Mouse (Mus musculus): Measurements from ENCODE around the gene Fam102b.

Gene Fam102b

DNA sequence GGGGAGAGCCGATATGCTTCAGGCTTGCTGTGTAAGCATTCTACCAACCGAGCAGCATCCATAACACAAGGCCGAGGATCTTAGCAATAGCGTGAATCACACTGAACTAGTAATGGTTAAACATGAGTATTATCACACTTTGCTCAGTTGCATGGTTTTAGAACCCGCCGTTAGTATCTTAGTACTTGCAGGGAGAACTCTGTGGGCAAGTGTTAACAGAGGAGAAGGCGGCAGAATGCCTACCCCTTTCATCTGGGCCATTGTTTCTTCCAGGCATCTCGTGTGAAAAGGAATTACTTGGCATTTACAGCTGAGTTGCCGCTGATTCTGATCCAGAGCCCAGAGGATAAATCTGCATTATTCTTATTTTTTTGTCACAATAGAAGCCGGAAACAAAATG, 86.4 kb downstream of the Fam102b start:
- no peak for DNase-seq

DNA sequence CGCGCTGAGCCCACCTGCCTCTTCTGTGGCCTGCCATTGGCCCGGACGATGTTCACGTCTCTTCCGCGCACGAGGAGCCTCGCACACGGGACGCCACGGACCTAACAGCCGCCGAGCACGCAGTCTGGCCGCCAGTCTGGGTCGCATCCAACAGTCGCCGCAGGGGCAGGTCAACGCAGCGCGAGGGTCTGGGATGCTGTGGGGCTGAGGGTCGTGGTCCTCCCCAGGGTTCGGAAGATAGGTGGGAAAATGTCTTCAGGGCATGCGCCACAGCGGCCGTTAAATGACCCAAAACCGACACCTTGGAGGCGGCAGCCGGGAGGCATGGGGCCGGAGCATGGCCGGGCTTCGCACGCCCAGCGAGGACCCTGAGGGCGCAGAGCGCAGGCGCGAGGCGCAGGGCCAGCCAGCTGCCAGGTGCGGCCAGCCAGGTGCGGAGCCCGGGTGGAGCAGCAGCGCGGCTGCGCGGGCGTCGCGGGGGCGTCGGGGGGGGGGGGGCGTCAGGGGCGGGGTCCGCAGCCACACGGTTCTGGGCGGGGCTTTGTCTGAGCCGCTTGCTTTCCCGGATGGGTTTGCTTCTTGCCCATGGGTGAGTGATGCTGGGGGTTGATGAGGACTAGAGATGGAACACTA, 87.3 kb downstream of the Fam102b start, which contains the start of gene Gm9857:
TSS of gene Gm9857 (minus strand) at position 445 of the 633 bp plus-strand sequence.
- peak; percentile 17 for DNase-seq

DNA sequence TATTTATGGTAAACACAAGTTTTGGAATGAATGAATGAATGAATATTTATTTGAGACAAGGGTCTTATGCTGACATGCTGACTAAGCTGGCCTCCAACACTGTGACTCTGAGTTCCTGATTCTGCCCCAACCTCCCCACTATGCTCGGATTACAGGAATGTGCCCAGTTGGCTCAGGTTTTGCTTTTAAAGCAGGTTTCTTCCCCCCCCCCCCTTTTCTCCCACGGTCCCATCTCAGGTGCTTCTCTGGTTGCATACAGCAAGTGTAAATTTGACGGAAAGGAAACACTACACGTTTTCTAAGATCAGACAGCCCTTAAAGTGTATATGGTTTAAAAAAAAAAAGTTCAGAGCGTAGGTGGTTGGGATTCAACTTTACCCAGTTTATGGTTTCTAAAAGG, 87.8 kb downstream of the Fam102b start, which contains the start of gene Henmt1:
TSS of gene Henmt1 (plus strand) at position 301 of the 400 bp plus-strand sequence.
- no peak for DNase-seq

DNA sequence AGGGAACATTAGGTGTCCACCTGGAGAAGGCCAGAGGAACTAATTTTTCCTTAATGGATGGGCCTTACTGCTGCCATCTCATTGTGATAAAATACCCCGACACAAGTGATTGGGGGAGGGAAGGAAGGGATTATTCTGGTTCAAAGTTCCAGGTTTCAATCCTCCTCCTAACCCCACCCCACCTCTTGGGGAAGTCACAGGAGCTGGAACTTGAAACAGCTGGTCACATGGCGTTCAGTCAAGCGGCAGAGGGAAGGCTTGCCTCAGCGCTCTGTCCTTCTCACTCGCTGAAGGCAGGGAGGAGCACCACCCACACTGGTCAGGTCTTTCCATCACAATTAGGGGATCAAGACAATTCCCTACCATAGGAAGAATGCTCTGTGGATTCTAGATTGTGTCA, 88.7 kb downstream of the Fam102b start:
- no peak for DNase-seq

DNA sequence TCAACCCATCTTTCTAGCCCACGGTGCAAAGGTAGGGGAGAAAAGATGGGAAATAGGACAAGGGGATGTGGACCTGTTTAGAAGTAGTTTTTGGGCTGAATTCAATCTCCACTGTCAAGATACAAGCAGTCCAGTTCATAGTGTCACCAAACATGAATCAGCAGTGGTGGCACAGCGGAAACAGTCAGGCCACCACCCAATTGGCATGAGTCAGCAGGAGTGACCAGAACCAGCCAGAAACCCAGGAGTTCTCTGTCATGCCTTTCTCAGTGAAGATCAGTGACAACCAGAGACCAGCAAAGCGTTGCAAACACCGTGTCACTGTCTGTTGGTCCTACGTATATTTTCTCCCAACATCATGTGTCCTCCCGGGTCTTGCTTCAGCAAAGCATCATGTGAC, 93.8 kb downstream of the Fam102b start:
- no peak for DNase-seq

DNA sequence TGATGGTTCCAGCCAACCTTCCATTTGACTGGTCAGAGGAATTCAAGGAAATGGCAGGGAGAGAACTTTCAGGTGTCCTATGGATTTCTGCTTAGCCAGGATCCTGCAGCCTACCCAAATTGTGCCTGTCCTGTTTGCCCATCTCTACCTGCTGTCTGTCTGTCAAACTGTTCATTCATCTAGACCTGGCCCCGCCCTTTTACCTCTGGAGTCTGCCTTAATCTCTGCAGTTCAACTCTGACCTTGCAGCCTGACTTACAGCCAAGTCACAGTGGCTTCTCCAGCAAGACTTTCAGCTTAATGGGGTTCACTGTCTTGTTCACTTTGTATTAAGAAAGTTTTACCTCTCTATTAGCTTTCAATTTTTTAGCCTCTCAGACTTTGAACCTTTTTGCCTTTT, 101.1 kb downstream of the Fam102b start:
- no peak for DNase-seq

DNA sequence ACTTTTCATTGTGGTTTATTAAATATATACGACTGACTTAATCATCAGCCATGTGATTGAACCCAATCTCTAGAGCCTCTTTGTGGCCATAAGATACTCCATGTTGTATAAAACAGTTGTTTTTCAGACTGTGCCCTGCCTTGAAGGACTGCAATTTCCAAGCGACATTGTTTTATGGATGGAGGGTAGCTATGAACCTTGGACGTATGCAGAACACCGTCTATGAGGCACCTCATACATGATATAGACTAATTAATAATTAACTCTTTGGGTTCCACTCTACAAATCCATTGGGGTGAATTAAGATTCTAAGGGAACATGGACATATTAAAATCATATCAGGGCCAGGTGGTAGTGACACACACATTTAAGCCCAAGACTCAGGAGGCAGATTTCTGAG, 101.7 kb downstream of the Fam102b start:
- DNase-seq, result no peak

DNA sequence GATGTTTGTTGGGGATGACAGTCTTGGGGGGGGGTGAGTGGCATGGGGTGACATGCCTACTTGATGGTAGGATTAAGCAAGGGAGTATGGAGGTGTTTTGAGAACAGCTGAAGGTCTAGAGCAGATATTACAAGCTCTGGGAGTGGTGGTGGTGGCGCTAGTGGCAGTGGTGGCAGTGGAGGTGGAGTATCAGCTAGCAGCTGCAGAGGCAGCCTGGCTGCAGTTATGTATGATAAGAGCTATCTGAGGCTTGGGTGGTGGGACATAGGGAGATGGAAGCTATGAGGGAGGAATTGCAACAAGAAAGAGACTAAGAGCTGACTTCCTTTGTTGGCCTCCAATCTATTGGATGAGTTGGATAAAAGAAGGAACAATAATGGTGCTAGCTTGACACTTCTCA, 105.6 kb downstream of the Fam102b start:
- no peak for DNase-seq

Measured in right cerebral cortex, postnatal 14 days (tissue).